Mouse (Mus musculus): Measurements from ENCODE around the gene Hspa14. TPM values are rescaled to one million over a fixed set of nuclear protein-coding genes. Genes with fewer than 3 reads are reported as not detected.

Gene Hspa14
- 91.7 and 92.6 TPM in 2 replicates for polyA plus RNA-seq (2014; fragmentation: Nextera tagmentation; extraction: Ambion mirVana)

DNA sequence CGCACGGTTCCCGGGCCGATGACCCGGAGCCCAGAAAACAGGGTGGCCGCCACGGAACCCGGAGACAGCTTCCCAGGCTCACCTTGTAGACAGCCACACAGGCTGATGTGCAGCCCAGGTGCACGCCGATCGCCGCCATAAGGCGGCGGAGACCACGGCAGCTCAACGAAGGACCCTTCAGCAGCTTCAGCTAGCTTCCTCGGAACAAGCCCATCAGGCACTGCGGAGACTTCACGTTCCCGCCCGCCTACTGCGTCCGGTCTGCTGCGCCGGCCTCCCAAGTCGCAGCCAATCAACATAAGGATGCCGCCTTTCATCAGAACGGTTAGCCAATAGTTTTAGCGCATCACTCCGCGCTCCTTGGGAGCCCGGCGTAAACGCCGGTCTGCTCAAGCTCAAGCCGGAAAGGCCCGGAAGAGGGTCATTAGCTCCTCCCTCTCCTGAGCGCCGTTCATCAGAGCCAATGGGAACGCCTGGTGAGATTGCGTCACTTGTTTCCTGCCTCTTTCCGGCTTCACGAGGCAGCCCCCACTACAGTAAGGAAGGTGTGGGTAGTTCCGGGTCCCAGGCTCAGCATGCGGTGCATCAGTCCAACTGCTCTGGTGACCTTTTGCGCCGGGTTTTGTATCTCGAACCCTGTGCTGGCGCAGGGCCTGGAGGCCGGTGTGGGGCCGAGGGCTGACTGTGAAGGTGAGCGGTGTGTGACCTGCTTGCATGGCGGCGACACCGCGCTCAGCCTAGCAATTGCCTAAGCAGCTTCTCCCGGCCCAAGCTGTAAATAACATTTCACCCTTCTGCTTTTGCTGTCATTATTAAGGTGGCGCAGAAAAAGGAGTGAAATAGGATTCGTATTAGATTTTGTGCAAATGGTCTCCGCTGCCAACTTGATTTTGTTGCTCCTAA is at the start of gene Hspa14, which contains the start of the genes Gm45902 and Cdnf:
Hspa14 (minus strand) TSS at position 263 of the 903 bp plus-strand sequence.
Gm45902 (minus strand) TSS at position 239 of the 903 bp plus-strand sequence.
Cdnf (plus strand) TSS at position 479 of the 903 bp plus-strand sequence.
- no peaks in the 10 kb centered on the region for H3K27me3 ChIP-seq (replicated peaks; ENCODE audit: control insufficient read depth, insufficient read depth, low read length)
- ATAC-seq (peak; percentile 100), DNase-seq (ENCODE audit: low spot score) (peak; percentile 100)
- H3K4me1 ChIP-seq (ENCODE audit: control insufficient read depth, insufficient read depth, low read length) = peaks cover 13% of the 10 kb centered on the region
- H3K36me3 ChIP-seq (ENCODE audit: control insufficient read depth, insufficient read depth, low read length) = peaks cover 31% of the 10 kb centered on the region
- under 1% methylated on average over 60 of the region's 60 CpGs for WGBS
- no peaks in the 10 kb centered on the region for H3K9me3 ChIP-seq (replicated peaks; ENCODE audit: control insufficient read depth, low read length)
- H3K4me2 ChIP-seq (ENCODE audit: low read length) = peak within 1 kb of the TSS; percentile 95
- peak within 1 kb of the TSS; percentile 68 for H3K27ac ChIP-seq (ENCODE audit: low read depth, low read length)
- H3K9ac ChIP-seq (ENCODE audit: low read length) = peak within 1 kb of the TSS; percentile 92
- H3K4me3 ChIP-seq (ENCODE audit: low read depth, low read length) = peak within 1 kb of the TSS; percentile 78

GRCm38 (mm10) chr2:3546588-3546987 is 34.0 kb upstream of the Hspa14 start:
- peak; percentile 82 for DNase-seq (ENCODE audit: low spot score)
- H3K36me3 ChIP-seq (ENCODE audit: control insufficient read depth, insufficient read depth, low read length) = no peaks in the 10 kb centered on the region
- H3K4me3 ChIP-seq (ENCODE audit: low read depth, low read length) = no peak overlapping the region
- H3K4me2 ChIP-seq (ENCODE audit: low read length) = no peak overlapping the region
- under 1% methylated on average over 4 of the region's 4 CpGs for WGBS
- no peak overlapping the region for H3K27ac ChIP-seq (ENCODE audit: low read depth, low read length)
- H3K9me3 ChIP-seq (replicated peaks; ENCODE audit: control insufficient read depth, low read length) = no peaks in the 10 kb centered on the region
- H3K9ac ChIP-seq (ENCODE audit: low read length) = no peak overlapping the region
- no peaks in the 10 kb centered on the region for H3K4me1 ChIP-seq (ENCODE audit: control insufficient read depth, insufficient read depth, low read length)
- ATAC-seq = peak; percentile 40; the same call in 1 of the 2 replicates
- H3K27me3 ChIP-seq (replicated peaks; ENCODE audit: control insufficient read depth, insufficient read depth, low read length) = no peaks in the 10 kb centered on the region

DNA sequence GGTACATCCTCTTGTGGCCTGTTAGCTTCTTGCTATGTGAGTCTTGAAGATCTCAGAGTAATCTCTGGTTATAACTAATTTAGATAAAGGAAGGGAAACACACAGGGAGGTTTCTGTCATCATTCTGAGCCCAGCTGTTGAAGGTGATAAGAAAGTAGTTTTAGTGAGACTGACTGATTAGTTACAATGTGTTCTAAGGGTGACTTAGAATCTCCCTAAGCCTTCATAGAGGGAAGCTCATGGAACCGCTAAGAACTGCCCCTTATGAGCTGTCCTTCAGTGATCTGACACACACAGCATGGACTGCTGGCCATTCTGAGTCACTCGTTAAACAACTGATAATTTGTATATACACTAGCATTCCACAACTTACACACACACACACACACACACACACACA is 33.4 kb upstream of the Hspa14 start:
- no peaks in the 10 kb centered on the region for H3K9me3 ChIP-seq (replicated peaks; ENCODE audit: control insufficient read depth, low read length)
- no peak for ATAC-seq

GRCm38 (mm10) chr2:3541307-3542079 is 28.9 kb upstream of the Hspa14 start:
- ATAC-seq (no peak), DNase-seq (ENCODE audit: low spot score) (no peak)
- no peaks in the 10 kb centered on the region for H3K36me3 ChIP-seq (ENCODE audit: control insufficient read depth, insufficient read depth, low read length)
- no peaks in the 10 kb centered on the region for H3K9me3 ChIP-seq (replicated peaks; ENCODE audit: control insufficient read depth, low read length)
- no peak overlapping the region for H3K9ac ChIP-seq (ENCODE audit: low read length)
- H3K4me2 ChIP-seq (ENCODE audit: low read length) = no peak overlapping the region
- no peak overlapping the region for H3K27ac ChIP-seq (ENCODE audit: low read depth, low read length)
- H3K4me1 ChIP-seq (ENCODE audit: control insufficient read depth, insufficient read depth, low read length) = no peaks in the 10 kb centered on the region
- no peak overlapping the region for H3K4me3 ChIP-seq (ENCODE audit: low read depth, low read length)
- no peaks in the 10 kb centered on the region for H3K27me3 ChIP-seq (replicated peaks; ENCODE audit: control insufficient read depth, insufficient read depth, low read length)
- 70% methylated on average over 9 of the region's 9 CpGs for WGBS

More for the DNA sequence above, 33.4 kb upstream of the Hspa14 start:
- Histone ChIP-seq H3K36me3 (ENCODE audit: control insufficient read depth, insufficient read depth, low read length) (no peaks in the 10 kb centered on the region), H3K27me3 (replicated peaks; ENCODE audit: control insufficient read depth, insufficient read depth, low read length) (no peaks in the 10 kb centered on the region), H3K4me1 (ENCODE audit: control insufficient read depth, insufficient read depth, low read length) (no peaks in the 10 kb centered on the region), H3K9ac (ENCODE audit: low read length) (no peak overlapping the region), H3K4me3 (ENCODE audit: low read depth, low read length) (no peak overlapping the region), H3K27ac (ENCODE audit: low read depth, low read length) (no peak overlapping the region), H3K4me2 (ENCODE audit: low read length) (no peak overlapping the region)
- 75% methylated on average over 2 of the region's 2 CpGs for WGBS
- no peak for DNase-seq (ENCODE audit: low spot score)

DNA sequence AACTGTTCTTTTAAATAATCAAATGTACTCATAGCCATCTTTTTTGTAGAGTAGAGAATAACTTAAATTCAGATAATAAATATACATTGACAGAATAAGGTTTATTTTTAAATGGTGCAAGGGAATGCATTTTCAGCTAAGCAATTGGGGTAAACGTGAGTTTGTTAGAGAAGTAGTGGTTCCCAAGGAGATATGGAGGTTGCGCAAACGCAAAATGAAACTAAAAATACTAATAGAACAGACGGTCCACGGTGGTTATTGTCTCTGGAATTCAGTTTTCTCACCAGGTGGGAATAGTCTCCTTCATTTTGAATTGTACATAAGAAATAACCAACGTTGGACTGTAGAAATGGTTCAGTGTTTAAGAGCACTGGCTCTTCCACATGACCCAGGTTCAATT is 13.7 kb upstream of the Hspa14 start:
- no peaks in the 10 kb centered on the region for H3K4me1 ChIP-seq (ENCODE audit: control insufficient read depth, insufficient read depth, low read length)
- no peak overlapping the region for H3K4me3 ChIP-seq (ENCODE audit: low read depth, low read length)
- no peak overlapping the region for H3K9ac ChIP-seq (ENCODE audit: low read length)
- no peaks in the 10 kb centered on the region for H3K27me3 ChIP-seq (replicated peaks; ENCODE audit: control insufficient read depth, insufficient read depth, low read length)
- no peak for DNase-seq (ENCODE audit: low spot score)
- no peak for ATAC-seq
- H3K27ac ChIP-seq (ENCODE audit: low read depth, low read length) = no peak overlapping the region
- H3K9me3 ChIP-seq (replicated peaks; ENCODE audit: control insufficient read depth, low read length) = no peaks in the 10 kb centered on the region
- H3K4me2 ChIP-seq (ENCODE audit: low read length) = no peak overlapping the region
- no peaks in the 10 kb centered on the region for H3K36me3 ChIP-seq (ENCODE audit: control insufficient read depth, insufficient read depth, low read length)
- 87% methylated on average over 6 of the region's 6 CpGs for WGBS

- H3K27ac ChIP-seq (ENCODE audit: low read depth, low read length) = no peak overlapping the region
- H3K4me2 ChIP-seq (ENCODE audit: low read length) = no peak overlapping the region
- 88% methylated on average over 4 of the region's 4 CpGs for WGBS
- H3K36me3 ChIP-seq (ENCODE audit: control insufficient read depth, insufficient read depth, low read length) = no peaks in the 10 kb centered on the region
- H3K4me1 ChIP-seq (ENCODE audit: control insufficient read depth, insufficient read depth, low read length) = no peaks in the 10 kb centered on the region
- H3K9ac ChIP-seq (ENCODE audit: low read length) = no peak overlapping the region
- no peak overlapping the region for H3K4me3 ChIP-seq (ENCODE audit: low read depth, low read length)
- no peaks in the 10 kb centered on the region for H3K9me3 ChIP-seq (replicated peaks; ENCODE audit: control insufficient read depth, low read length)
- ATAC-seq (no peak), DNase-seq (ENCODE audit: low spot score) (no peak)
- H3K27me3 ChIP-seq (replicated peaks; ENCODE audit: control insufficient read depth, insufficient read depth, low read length) = no peaks in the 10 kb centered on the region
Measured at GRCm38 (mm10) chr2:3522558-3522957, 9.9 kb upstream of the Hspa14 start.

DNA sequence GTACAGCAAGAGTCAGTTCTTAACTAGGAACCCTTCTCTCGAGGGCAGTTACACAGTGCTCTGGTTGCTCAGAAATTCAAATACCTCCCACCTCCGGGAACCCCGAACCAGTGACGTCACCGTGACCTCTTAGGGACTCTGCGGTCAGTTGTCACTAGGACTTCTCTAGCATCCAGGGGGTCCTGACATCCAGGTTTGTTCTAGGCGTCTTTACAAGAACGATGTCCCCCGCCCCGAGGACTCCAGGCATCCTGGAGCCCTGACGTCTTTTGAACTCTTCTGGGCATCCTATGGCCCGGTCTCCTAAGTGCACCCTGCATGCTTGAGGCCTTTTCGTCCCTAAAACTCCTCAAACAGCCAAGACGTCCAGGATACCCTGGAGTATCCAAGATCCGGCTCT is 538 bp downstream of the Hspa14 start:
- no peak for ATAC-seq
- Histone ChIP-seq H3K27me3 (replicated peaks; ENCODE audit: control insufficient read depth, insufficient read depth, low read length) (no peaks in the 10 kb centered on the region), H3K4me2 (ENCODE audit: low read length) (peak overlapping the region; percentile 95), H3K9me3 (replicated peaks; ENCODE audit: control insufficient read depth, low read length) (no peaks in the 10 kb centered on the region), H3K9ac (ENCODE audit: low read length) (peak overlapping the region; percentile 92), H3K4me3 (ENCODE audit: low read depth, low read length) (peak overlapping the region; percentile 78), H3K36me3 (ENCODE audit: control insufficient read depth, insufficient read depth, low read length) (peaks cover 36% of the 10 kb centered on the region), H3K27ac (ENCODE audit: low read depth, low read length) (peak overlapping the region; percentile 68), H3K4me1 (ENCODE audit: control insufficient read depth, insufficient read depth, low read length) (peaks cover 13% of the 10 kb centered on the region)
- DNase-seq (ENCODE audit: low spot score) = peak; percentile 28
- WGBS = under 1% methylated on average over 15 of the region's 15 CpGs

GRCm38 (mm10) chr2:3500886-3501285 is 11.7 kb downstream of the Hspa14 start:
- no peak overlapping the region for H3K9ac ChIP-seq (ENCODE audit: low read length)
- H3K9me3 ChIP-seq (replicated peaks; ENCODE audit: control insufficient read depth, low read length) = no peaks in the 10 kb centered on the region
- H3K27ac ChIP-seq (ENCODE audit: low read depth, low read length) = no peak overlapping the region
- DNase-seq (ENCODE audit: low spot score) (no peak), ATAC-seq (no peak)
- no peaks in the 10 kb centered on the region for H3K4me1 ChIP-seq (ENCODE audit: control insufficient read depth, insufficient read depth, low read length)
- 95% methylated on average over 5 of the region's 5 CpGs for WGBS
- H3K36me3 ChIP-seq (ENCODE audit: control insufficient read depth, insufficient read depth, low read length) = peaks cover 70% of the 10 kb centered on the region
- no peak overlapping the region for H3K4me2 ChIP-seq (ENCODE audit: low read length)
- H3K4me3 ChIP-seq (ENCODE audit: low read depth, low read length) = no peak overlapping the region
- H3K27me3 ChIP-seq (replicated peaks; ENCODE audit: control insufficient read depth, insufficient read depth, low read length) = no peaks in the 10 kb centered on the region
